Mouse (Mus musculus) limb, embryonic 15.5 days (tissue): ENCODE results near the gene Gcnt2. TPM values are rescaled to one million over a fixed set of nuclear protein-coding genes. Genes with fewer than 3 reads are reported as not detected.
A peak's percentile ranks its signal among the peaks of the same experiment; 100 is the strongest.

Experiments
- ATAC-seq: fragments of 200-750 bp; cut with Nextera tagmentation; 2 replicates; pipeline ENCODE4 v1.8.0; 2017; ENCODE audit warnings: low read depth, moderate TSS enrichment; ENCODE audit not compliant: insufficient number of reproducible peaks, low FRiP score, low TSS enrichment
- H3K27ac ChIP-seq: fragments of 300-500 bp; sonication (generic); 2 replicates; pipeline ENCODE4 v1.5.1; 2015; ENCODE audit warnings: moderate library complexity, mild to moderate bottlenecking, inconsistent platforms
- H3K27me3 ChIP-seq: fragments of 300-500 bp; sonication (generic); 2 replicates; pipeline ENCODE4 v1.6.1; 2015; ENCODE audit warnings: inconsistent platforms
- H3K36me3 ChIP-seq: fragments of 300-500 bp; sonication (generic); 2 replicates; pipeline ENCODE4 v1.6.1; 2015; ENCODE audit warnings: inconsistent platforms
- H3K4me1 ChIP-seq: fragments of 300-500 bp; sonication (generic); 2 replicates; pipeline ENCODE4 v1.6.1; 2015; ENCODE audit warnings: inconsistent platforms
- H3K4me2 ChIP-seq: fragments of 300-500 bp; sonication (generic); 2 replicates; pipeline ENCODE4 v1.6.1; 2015; ENCODE audit warnings: mild to moderate bottlenecking, inconsistent platforms
- H3K4me3 ChIP-seq: fragments of 300-500 bp; sonication (generic); 2 replicates; pipeline ENCODE4 v1.5.1; 2015; ENCODE audit warnings: mild to moderate bottlenecking, inconsistent platforms
- H3K9ac ChIP-seq: fragments of 300-500 bp; sonication (generic); 2 replicates; pipeline ENCODE4 v1.6.1; 2015; ENCODE audit warnings: inconsistent platforms
- H3K9me3 ChIP-seq: fragments of 300-500 bp; sonication (generic); 2 replicates; pipeline ENCODE4 v1.6.1; 2016; ENCODE audit warnings: inconsistent platforms
- WGBS: fragments of 180-500 bp; shearing (Covaris S2); methylation state at CpG from one replicate; pipeline ENCODE4 v1.1.7; 2015; 5-methylcytosine and 5-hydroxymethylcytosine counted together
- polyA plus RNA-seq: library from polyadenylated mRNA; unstranded; fragments of >200 nt; fragmentation: Nextera tagmentation; extraction: Ambion mirVana; gene quantifications from 2 replicates; pipeline ENCODE4 v1.2.1, GENCODE M21; 2015

The Gcnt2 gene
- polyA plus RNA-seq, 1 experiment from 2014 or later: 3.4 TPM

DNA sequence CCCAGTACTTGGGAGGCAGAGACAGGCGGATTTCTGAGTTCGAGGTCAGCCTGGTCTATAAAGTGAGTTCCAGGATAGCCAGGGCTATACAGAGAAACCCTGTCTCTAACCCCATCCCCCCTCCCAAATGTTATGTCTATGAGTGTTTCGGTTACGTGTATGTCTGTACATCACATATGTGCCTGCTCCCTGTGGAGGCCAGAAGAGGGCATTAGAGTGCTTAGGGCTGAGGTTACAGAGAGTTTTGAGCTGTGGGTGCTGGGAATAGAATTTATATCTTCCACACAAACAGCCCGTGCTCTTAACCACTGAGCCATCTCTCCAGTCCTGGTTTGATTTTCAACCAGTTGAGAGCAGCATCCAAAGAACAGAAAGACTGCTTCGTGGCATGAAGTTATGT lies 50.5 kb downstream of the Gcnt2 start:
- H3K36me3 ChIP-seq: no peaks in the 10 kb centered on the region
- no peak overlapping the region for H3K27ac ChIP-seq
- H3K9ac ChIP-seq: no peak overlapping the region
- ATAC-seq: no peak
- H3K4me2 ChIP-seq: no peak overlapping the region
- no peaks in the 10 kb centered on the region for H3K27me3 ChIP-seq
- H3K4me1 ChIP-seq: 0 out of 2 replicates have a peak, but pooled peaks cover 3% of the 10 kb centered on the region
- 94% methylated on average over 6 of the region's 6 CpGs for WGBS
- H3K4me3 ChIP-seq: no peak overlapping the region
- no peaks in the 10 kb centered on the region for H3K9me3 ChIP-seq

DNA sequence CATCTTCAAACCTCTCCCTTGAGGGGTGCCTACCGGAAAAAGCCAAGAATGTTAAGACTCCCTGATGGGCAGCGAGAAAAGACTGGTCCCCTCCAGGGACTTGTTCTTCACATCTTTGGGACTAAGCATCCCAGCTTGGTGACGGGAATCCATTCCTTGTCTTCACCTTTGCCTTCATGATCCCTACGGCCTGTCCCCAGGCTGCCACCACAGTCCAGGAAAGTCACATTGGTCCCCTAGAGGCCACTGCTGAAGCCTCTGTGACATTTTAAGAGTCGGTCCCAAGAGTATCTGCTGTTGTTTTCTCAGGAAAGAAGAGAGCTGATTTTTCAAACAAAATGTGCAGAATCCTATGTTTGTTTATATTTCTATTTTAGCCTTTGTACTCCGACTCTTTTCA lies 52.4 kb downstream of the Gcnt2 start:
- H3K4me1 ChIP-seq: peaks cover 9% of the 10 kb centered on the region
- WGBS: 91% methylated on average over 6 of the region's 6 CpGs
- no peak overlapping the region for H3K4me3 ChIP-seq
- H3K27ac ChIP-seq: no peak overlapping the region
- no peaks in the 10 kb centered on the region for H3K36me3 ChIP-seq
- H3K4me2 ChIP-seq: no peak overlapping the region
- H3K27me3 ChIP-seq: no peaks in the 10 kb centered on the region
- no peak overlapping the region for H3K9ac ChIP-seq
- ATAC-seq: no peak
- no peaks in the 10 kb centered on the region for H3K9me3 ChIP-seq

DNA sequence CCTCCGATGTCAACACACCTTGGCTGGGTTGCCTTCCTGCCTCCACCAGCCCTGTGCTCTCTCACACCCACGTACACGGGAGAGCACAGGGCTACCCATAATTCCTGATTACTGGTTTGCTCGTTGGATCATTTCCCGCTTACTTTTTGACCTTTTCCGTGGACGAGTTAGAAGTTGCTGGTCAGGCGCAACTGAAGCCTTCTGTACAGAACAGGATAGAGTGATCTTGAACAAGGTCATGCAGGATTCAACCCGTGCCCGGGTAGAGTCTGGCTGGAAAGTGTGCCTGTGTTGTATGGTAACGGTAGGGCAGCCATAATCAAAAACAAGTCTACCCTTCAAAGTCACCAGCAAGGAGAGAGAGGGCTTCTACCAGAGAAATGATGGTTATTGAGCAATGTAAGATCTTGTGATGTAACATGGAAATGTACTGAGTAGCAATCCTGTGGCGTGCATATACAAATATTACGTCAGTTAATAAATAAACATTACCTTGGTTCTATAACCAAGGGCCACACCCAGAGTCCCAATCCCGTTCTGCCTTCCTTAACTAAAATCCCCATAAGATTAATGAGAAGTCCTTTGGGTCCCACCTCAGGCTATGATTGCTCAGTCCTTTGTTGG lies 54.0 kb downstream of the Gcnt2 start:
- no peak overlapping the region for H3K27ac ChIP-seq
- no peak overlapping the region for H3K4me2 ChIP-seq
- no peaks in the 10 kb centered on the region for H3K36me3 ChIP-seq
- H3K9ac ChIP-seq: no peak overlapping the region
- no peak overlapping the region for H3K4me3 ChIP-seq
- no peaks in the 10 kb centered on the region for H3K9me3 ChIP-seq
- peaks cover 19% of the 10 kb centered on the region for H3K4me1 ChIP-seq
- no peak for ATAC-seq
- H3K27me3 ChIP-seq: 0 out of 2 replicates have a peak, but pooled peaks cover 6% of the 10 kb centered on the region
- 84% methylated on average over 14 of the region's 14 CpGs for WGBS

DNA sequence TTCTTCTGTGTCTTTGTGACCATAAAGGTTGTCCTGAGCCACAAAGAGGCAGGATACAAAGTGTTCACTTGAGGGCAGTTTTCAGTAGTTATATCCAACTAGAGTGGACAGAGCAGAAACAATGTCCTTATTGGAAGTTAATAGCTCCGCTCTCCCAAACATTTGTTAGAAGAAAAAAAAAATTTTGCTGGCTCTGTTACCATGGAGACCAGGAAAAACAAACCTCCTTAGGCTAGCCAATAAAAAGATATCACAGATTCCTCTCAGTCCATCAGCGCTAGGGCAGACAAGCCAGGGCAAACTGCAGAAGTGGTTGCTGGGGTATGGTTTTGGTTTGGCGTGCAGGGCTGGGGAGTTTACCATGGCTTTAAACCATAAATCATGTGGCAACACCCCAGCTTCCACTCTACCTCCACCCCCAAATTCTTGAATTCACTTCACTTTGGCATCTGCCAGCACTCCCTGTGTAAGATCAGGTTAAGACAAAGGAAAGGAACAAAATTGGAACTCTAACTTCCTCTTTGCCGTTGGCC lies 54.6 kb downstream of the Gcnt2 start:
- no peak overlapping the region for H3K9ac ChIP-seq
- H3K4me1 ChIP-seq: peaks cover 19% of the 10 kb centered on the region
- no peak for ATAC-seq
- no peaks in the 10 kb centered on the region for H3K9me3 ChIP-seq
- H3K4me2 ChIP-seq: no peak overlapping the region
- H3K27ac ChIP-seq: no peak overlapping the region
- WGBS: 40% methylated on average over 4 of the region's 4 CpGs
- no peak overlapping the region for H3K4me3 ChIP-seq
- H3K27me3 ChIP-seq: 0 out of 2 replicates have a peak, but pooled peaks cover 7% of the 10 kb centered on the region
- no peaks in the 10 kb centered on the region for H3K36me3 ChIP-seq

DNA sequence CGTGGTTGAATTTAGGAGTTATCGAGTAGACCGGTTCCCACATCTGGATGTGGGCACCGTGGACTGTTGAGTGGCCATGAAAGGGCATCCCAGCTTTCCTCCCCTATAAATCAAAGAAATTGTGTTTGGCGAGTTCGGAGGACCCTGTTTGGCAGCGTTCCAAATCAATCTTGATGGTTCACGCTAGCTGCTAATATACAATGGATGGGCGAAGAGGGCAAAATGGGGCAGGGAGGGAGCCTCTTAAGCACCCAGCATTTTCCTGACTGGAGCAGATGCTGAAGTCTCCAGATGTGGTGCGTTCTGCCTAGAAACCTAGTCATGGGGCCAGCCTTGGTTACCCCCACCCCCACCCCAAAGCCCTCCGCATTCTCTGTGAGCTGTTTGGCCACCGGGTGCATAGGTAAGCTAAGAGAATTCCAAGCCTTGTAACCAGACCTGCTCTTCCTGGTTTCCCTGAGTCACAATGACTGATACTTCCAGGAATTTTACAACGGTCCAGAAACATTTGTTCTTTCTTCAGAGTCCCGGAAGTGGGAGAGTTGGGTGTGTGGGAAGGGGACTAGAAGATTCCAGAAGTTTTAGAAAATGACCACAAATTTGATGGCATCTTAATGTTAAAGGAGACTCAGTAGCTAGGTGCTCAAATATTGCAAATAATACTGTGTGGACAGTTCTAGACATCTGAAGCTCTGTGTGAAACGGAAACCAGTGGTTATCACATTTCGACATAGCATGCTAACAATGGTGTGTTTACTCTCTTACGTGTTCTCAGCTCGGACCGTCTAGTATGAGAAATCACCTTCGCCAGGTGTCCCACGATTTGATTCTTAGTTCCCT lies 57.0 kb downstream of the Gcnt2 start:
- Histone ChIP-seq H3K27me3 (0 out of 2 replicates have a peak, but pooled peaks cover 7% of the 10 kb centered on the region), H3K36me3 (no peaks in the 10 kb centered on the region), H3K9me3 (no peaks in the 10 kb centered on the region), H3K4me2 (peak overlapping the region; percentile 92), H3K9ac (no peak overlapping the region), H3K27ac (no peak overlapping the region), H3K4me1 (peaks cover 19% of the 10 kb centered on the region), H3K4me3 (peak overlapping the region; percentile 48)
- 7% methylated on average over 21 of the region's 21 CpGs for WGBS
- no peak for ATAC-seq

DNA sequence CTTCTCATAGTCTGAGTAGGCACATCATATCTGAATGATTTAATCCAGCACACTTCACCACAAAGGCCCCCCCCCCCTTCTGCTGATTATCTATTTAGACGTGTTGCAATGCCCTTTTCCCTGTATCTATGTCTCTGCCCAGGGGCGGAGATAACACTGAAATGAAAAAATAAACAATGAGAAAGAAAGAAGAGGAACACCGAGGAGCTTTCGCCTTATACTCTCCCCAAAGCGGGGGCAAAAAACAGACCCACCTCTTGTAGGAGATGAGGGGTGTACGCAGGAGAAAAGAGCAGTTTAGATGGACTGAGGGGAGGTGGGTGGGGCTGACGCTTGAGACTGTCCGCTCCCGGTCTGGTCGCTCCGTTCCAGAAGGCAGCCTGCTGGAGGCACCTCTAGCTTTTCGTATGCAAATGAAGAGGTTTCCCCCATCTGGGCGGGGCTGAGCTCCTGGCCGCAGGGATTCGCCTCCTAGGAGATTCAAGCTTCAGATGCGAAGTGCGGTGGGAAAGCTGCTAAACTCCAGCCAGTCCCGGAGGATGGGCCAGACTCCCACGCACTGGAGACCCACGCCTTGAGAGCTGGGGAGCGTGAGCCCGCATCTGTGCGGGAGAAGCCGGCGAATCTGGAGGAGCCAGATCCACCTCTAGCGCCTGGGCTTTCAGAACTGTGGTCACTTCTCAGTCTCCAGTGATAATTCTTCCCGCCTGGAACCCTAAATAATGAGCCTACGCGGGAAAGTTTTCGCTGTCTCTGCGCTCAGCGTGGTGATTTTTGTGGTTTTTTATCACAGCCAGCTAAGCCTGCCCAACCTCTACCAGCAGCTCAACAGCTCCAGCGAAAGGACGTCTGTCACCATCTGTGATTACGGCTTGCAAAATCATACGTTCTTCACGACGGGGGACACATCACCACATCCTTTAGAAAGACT lies 57.9 kb downstream of the Gcnt2 start:
- ATAC-seq: 0 out of 2 replicates have a peak, but pooled peaks have one; percentile 15
- 0 out of 2 replicates have a peak, but pooled peaks cover 7% of the 10 kb centered on the region for H3K27me3 ChIP-seq
- peak overlapping the region; percentile 92 for H3K4me2 ChIP-seq
- H3K4me3 ChIP-seq: peak overlapping the region; percentile 48
- H3K9ac ChIP-seq: peak overlapping the region; percentile 17; the same call in 1 of the 2 replicates
- no peaks in the 10 kb centered on the region for H3K9me3 ChIP-seq
- H3K27ac ChIP-seq: no peak overlapping the region
- 1% methylated on average over 38 of the region's 38 CpGs for WGBS
- no peaks in the 10 kb centered on the region for H3K36me3 ChIP-seq
- H3K4me1 ChIP-seq: peaks cover 19% of the 10 kb centered on the region

DNA sequence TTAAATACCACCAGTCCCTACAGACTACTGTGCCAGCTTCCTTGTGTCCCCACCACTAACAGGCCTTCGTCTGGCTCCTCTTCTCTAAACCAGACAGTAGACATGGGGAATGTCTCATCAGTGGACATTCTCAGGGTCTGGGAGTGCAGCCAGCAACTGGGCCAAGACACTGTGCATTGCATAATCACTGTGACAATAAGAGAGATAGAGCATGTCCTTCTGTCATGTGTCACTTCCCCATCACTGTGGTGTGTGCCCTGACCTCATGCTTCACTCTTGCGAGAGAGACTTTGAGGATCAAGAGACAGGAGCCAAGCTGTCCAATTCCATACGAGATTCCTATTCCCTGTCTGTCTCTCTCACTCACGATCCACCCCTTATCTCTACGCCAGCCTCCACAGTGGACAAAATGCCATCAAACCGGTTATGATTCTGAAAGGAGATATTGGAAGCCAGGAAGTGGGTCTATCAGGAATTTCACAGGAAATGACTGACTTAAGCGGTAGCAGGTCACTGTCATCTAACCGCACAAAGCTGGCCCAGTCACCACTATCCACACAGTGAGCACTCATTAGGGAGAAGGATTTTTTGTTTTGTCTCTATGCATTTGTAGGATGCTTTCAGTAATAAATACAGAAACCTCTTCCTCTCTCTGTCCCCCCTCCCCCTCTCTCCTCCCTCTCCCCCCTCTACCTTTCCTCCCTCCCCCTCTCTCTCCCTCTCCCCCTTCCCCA lies 61.9 kb downstream of the Gcnt2 start:
- H3K36me3 ChIP-seq: no peaks in the 10 kb centered on the region
- no peak overlapping the region for H3K4me2 ChIP-seq
- no peak overlapping the region for H3K9ac ChIP-seq
- no peak overlapping the region for H3K27ac ChIP-seq
- H3K4me3 ChIP-seq: no peak overlapping the region
- WGBS: 69% methylated on average over 8 of the region's 8 CpGs
- no peaks in the 10 kb centered on the region for H3K9me3 ChIP-seq
- peaks cover 15% of the 10 kb centered on the region for H3K4me1 ChIP-seq
- ATAC-seq: no peak
- H3K27me3 ChIP-seq: 0 out of 2 replicates have a peak, but pooled peaks cover 7% of the 10 kb centered on the region

DNA sequence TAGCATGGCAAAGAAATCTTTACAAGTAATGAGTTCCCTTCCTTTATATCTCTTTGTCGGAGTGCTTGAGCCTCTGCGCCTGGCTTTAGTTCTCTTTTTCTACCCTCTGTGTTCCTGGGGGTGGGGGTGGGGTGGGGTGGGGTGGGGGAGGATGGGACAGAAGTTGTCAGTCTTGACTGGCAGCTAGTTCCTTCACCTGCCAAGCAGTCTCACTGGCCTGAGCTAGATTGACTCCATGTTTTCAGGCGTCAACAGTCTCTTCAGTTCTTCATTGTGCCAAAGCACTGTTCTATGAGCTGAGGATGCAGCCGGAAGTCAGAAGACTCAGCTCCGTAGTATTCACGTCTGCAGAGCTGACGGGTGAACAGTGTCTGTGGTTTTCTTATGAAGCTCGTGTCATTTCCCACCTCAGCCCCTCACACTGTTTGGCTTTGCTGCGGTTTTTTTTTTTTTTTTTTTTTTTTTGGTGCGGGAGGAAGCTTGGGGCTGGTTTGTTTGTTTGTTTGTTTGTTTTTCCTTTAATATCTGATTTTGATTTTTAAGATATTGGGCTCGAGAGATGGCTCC lies 62.8 kb downstream of the Gcnt2 start:
- no peak overlapping the region for H3K27ac ChIP-seq
- H3K27me3 ChIP-seq: 0 out of 2 replicates have a peak, but pooled peaks cover 7% of the 10 kb centered on the region
- peaks cover 8% of the 10 kb centered on the region for H3K4me1 ChIP-seq
- no peak for ATAC-seq
- no peaks in the 10 kb centered on the region for H3K36me3 ChIP-seq
- H3K4me3 ChIP-seq: no peak overlapping the region
- H3K9ac ChIP-seq: no peak overlapping the region
- no peak overlapping the region for H3K4me2 ChIP-seq
- 79% methylated on average over 11 of the region's 11 CpGs for WGBS
- no peaks in the 10 kb centered on the region for H3K9me3 ChIP-seq

DNA sequence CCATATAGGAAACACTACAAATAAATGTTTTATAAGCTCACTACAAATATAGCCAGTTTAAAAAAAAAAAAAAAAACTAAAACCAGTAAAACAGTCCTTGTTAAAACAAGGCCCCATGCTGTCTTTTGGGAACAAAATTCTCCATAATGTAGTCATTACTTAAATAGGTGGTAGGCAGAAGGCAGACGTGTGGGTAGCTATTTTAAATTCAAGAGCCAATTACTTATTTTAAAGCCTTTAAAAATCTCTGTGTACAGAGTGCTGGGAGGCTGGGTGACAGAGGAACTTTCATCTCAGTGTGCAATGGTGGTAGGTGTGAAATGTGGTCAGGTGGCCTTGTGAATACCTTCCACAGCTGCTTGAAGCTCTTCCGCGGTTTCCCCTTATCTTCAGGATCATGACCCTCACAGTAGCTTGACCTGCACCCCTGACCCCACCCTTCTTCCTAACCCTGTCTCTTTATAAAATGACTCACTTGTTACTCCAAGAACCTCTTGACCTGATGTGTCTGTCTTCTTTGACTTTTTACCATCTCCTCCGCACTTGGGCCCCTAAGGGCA lies 64.3 kb downstream of the Gcnt2 start:
- Histone ChIP-seq H3K9me3 (no peaks in the 10 kb centered on the region), H3K4me2 (no peak overlapping the region)
- ATAC-seq: no peak

DNA sequence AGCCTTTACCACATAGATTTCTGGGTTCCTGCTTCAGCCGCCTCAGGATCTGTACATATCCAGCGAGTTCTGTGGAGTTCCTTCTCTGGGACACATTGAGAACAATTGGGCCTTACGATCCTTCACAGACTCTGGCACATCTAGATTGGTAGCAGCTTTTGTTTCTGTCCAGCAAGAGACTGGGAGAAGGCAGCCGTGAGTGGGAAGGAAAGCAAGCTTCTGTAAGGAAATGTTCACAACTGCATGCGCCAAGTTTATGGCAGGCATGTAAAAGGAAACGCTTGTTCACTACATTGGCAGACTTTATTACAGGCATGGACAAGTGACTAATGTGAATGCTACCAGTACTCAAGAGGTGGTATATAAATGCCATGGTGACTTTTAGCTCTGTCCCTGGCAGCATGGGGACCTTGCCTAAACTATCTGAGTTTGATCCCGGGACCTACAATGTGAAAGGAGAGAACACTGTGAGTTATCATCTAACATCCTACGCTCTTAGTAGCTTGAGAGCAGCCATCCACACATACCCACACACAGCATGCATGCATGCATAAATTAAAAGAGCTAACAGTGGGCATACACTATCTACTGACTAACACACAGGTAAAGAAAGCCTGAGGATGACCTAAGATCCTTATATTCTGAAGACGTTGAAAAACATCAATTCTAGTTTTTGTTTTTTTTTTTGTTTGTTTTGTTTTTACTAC lies 68.8 kb downstream of the Gcnt2 start:
- 59% methylated on average over 9 of the region's 9 CpGs for WGBS
- Histone ChIP-seq H3K9me3 (no peaks in the 10 kb centered on the region), H3K4me2 (no peak overlapping the region), H3K27me3 (no peaks in the 10 kb centered on the region), H3K36me3 (no peaks in the 10 kb centered on the region), H3K9ac (no peak overlapping the region), H3K4me1 (0 out of 2 replicates have a peak, but pooled peaks cover 3% of the 10 kb centered on the region), H3K27ac (0 out of 2 replicates have a peak overlapping the region, but pooled peaks have one; percentile 8), H3K4me3 (no peak overlapping the region)
- ATAC-seq: no peak

More for the DNA sequence above, 64.3 kb downstream of the Gcnt2 start:
- Histone ChIP-seq H3K4me1 (0 out of 2 replicates have a peak, but pooled peaks cover 3% of the 10 kb centered on the region), H3K27ac (no peak overlapping the region), H3K36me3 (no peaks in the 10 kb centered on the region), H3K9ac (no peak overlapping the region), H3K4me3 (no peak overlapping the region), H3K27me3 (no peaks in the 10 kb centered on the region)
- 32% methylated on average over 4 of the region's 4 CpGs for WGBS
